20 mouse cellular contexts compared by ENCODE assay signal in the genomic region with DNA sequence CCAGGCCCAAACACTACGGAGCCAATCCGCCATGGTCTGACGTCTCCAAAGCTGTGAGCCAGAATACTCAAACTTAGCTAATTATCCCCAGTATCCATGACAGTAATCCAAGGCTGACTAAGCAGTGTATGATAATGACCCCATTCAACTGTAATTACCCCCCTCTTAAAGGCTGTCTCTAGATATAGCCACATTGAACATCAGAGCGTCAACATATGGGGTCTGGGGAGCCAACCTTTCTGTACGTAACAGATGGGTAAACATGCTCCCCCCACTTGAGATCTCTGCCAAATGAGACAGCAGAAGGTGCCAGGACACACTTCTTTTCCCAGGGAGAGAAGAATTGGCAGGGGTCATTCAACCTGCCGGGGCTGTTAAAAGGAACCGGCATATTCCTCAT.
DNase-seq lines count a peak whose midpoint lies in the region; ATAC-seq and TF ChIP-seq lines count a peak whose summit lies in the region.
"Had no signal": no experiment of that assay in that cellular context is flagged by ENCODE, and none has a peak within 500 bp of the region (broad histone marks: within the 10 kb centered on the region; RNA-seq: fewer than 3 reads in every experiment).

No protein-coding gene starts in this region.

- H3K4me3 ChIP-seq in forebrain, embryonic 12.5 days (replicated peaks) = no peak overlapping the region
- H3K4me3 ChIP-seq in forebrain, embryonic 11.5 days (ENCODE audit: low read depth, low read length) = no peak overlapping the region
- H3K4me3 ChIP-seq in forebrain, postnatal 0 days (ENCODE audit: low read depth, low read length) = no peak overlapping the region
- H3K4me3 ChIP-seq in heart, embryonic 12.5 days = no peak overlapping the region
- H3K4me3 ChIP-seq: gastrocnemius, adult 2 months; intestine, embryonic 15.5 days; liver, embryonic 13.5 days; stomach, embryonic 15.5 days had no signal

- H3K27me3 ChIP-seq in forebrain, embryonic 12.5 days = no peaks in the 10 kb centered on the region
- H3K27me3 ChIP-seq in forebrain, embryonic 11.5 days (ENCODE audit: control insufficient read depth, insufficient read depth, low read length) = no peaks in the 10 kb centered on the region
- no peaks in the 10 kb centered on the region for H3K27me3 ChIP-seq in forebrain, postnatal 0 days (ENCODE audit: insufficient read depth, low read length)
- no peaks in the 10 kb centered on the region for H3K27me3 ChIP-seq in heart, embryonic 12.5 days (replicated peaks)
- H3K27me3 ChIP-seq: intestine, embryonic 15.5 days; liver, embryonic 13.5 days; stomach, embryonic 15.5 days had no signal

- no peaks in the 10 kb centered on the region for H3K36me3 ChIP-seq in forebrain, embryonic 12.5 days (replicated peaks)
- no peaks in the 10 kb centered on the region for H3K36me3 ChIP-seq in forebrain, embryonic 11.5 days (ENCODE audit: control insufficient read depth, insufficient read depth, low read length)
- H3K36me3 ChIP-seq in forebrain, postnatal 0 days (ENCODE audit: insufficient read depth) = no peaks in the 10 kb centered on the region
- no peaks in the 10 kb centered on the region for H3K36me3 ChIP-seq in heart, embryonic 12.5 days
- H3K36me3 ChIP-seq: intestine, embryonic 15.5 days; liver, embryonic 13.5 days; stomach, embryonic 15.5 days had no signal

- no peak overlapping the region for H3K9ac ChIP-seq in forebrain, embryonic 12.5 days
- no peak overlapping the region for H3K9ac ChIP-seq in forebrain, embryonic 11.5 days (ENCODE audit: low read length)
- no peak overlapping the region for H3K9ac ChIP-seq in forebrain, postnatal 0 days
- no peak overlapping the region for H3K9ac ChIP-seq in heart, embryonic 12.5 days
- H3K9ac ChIP-seq: intestine, embryonic 15.5 days; liver, embryonic 13.5 days; stomach, embryonic 15.5 days had no signal

- intact Hi-C loops in left cerebral cortex, postnatal 4 days (cut with DNase I) = no loop called here

- no peak for TF ChIP-seq CTCF in forebrain, postnatal 0 days (IDR thresholded peaks at IDR 0.05; ENCODE audit: low read depth)

- ATAC-seq in forebrain, embryonic 12.5 days (ENCODE audit: low FRiP score) = peak; percentile 37; the same call in 1 of the 2 replicates
- no peak for ATAC-seq in forebrain, embryonic 11.5 days (replicated peaks; ENCODE audit: low FRiP score)
- peak; percentile 69; the same call in 1 of the 2 replicates for ATAC-seq in forebrain, postnatal 0 days
- ATAC-seq in heart, embryonic 12.5 days (ENCODE audit: insufficient number of reproducible peaks, low FRiP score) = no peak
- ATAC-seq: intestine, embryonic 15.5 days had no signal

- no peak for DNase-seq in forebrain, embryonic 11.5 days (ENCODE audit: low spot score)
- peak; percentile 70 for DNase-seq in left cerebral cortex, postnatal 4 days
- no peak for DNase-seq in left cerebral cortex, adult 11 months (ENCODE audit: low spot score)
- peak; percentile 78 to 85 for DNase-seq in cerebellum, postnatal 14 days
- DNase-seq in forebrain, postnatal 0 days = peak; percentile 47
- DNase-seq in urinary bladder, postnatal 36 days (ENCODE audit: low spot score in 2 of 2) = no peak
- DNase-seq: adrenal gland, postnatal 25 days; gastrocnemius, adult 2 months; heart, postnatal 4 days; kidney, adult 8-10 months; kidney, postnatal 25 days; liver, embryonic 13.5 days; lung, adult 2 months; lung, postnatal 14 days; thymus, postnatal 25 days had no signal

- 0 out of 2 replicates have a peak, but pooled peaks cover 9% of the 10 kb centered on the region for H3K9me3 ChIP-seq in forebrain, embryonic 12.5 days
- H3K9me3 ChIP-seq in forebrain, embryonic 11.5 days (ENCODE audit: control insufficient read depth, low read length) = no peaks in the 10 kb centered on the region
- no peaks in the 10 kb centered on the region for H3K9me3 ChIP-seq in forebrain, postnatal 0 days (ENCODE audit: low read length)
- H3K9me3 ChIP-seq in heart, embryonic 12.5 days (replicated peaks) = peaks cover 12% of the 10 kb centered on the region; the same call in 1 of the 2 replicates
- H3K9me3 ChIP-seq: intestine, embryonic 15.5 days; liver, embryonic 13.5 days; stomach, embryonic 15.5 days had no signal

- 74% methylated on average over 7 of the region's 7 CpGs for WGBS in forebrain, embryonic 12.5 days
- WGBS in forebrain, embryonic 11.5 days = 82% methylated on average over 7 of the region's 7 CpGs
- 33% methylated on average over 7 of the region's 7 CpGs for WGBS in forebrain, postnatal 0 days
- WGBS in heart, embryonic 12.5 days = 87% methylated on average over 7 of the region's 7 CpGs

- no peak overlapping the region for H3K4me2 ChIP-seq in forebrain, embryonic 12.5 days
- H3K4me2 ChIP-seq in forebrain, embryonic 11.5 days (ENCODE audit: low read depth, low read length, severe bottlenecking) = no peak overlapping the region
- H3K4me2 ChIP-seq in forebrain, postnatal 0 days (ENCODE audit: low read depth) = no peak overlapping the region
- no peak overlapping the region for H3K4me2 ChIP-seq in heart, embryonic 12.5 days
- H3K4me2 ChIP-seq: intestine, embryonic 15.5 days; liver, embryonic 13.5 days; midbrain, embryonic 11.5 days; stomach, embryonic 15.5 days had no signal

- H3K4me1 ChIP-seq in forebrain, embryonic 12.5 days = peaks cover 7% of the 10 kb centered on the region
- peaks cover 2% of the 10 kb centered on the region; the same call in 1 of the 2 replicates for H3K4me1 ChIP-seq in forebrain, embryonic 11.5 days (replicated peaks; ENCODE audit: control insufficient read depth, insufficient read depth, low read length)
- no peaks in the 10 kb centered on the region for H3K4me1 ChIP-seq in forebrain, postnatal 0 days (ENCODE audit: insufficient read depth)
- 0 out of 2 replicates have a peak, but pooled peaks cover 1% of the 10 kb centered on the region for H3K4me1 ChIP-seq in heart, embryonic 12.5 days (replicated peaks)
- H3K4me1 ChIP-seq: intestine, embryonic 15.5 days; liver, embryonic 13.5 days; stomach, embryonic 15.5 days had no signal

- H3K27ac ChIP-seq in forebrain, embryonic 12.5 days = no peak overlapping the region
- no peak overlapping the region for H3K27ac ChIP-seq in forebrain, embryonic 11.5 days (ENCODE audit: low read depth, low read length)
- H3K27ac ChIP-seq in forebrain, postnatal 0 days (ENCODE audit: low read depth, low read length) = no peak overlapping the region
- H3K27ac ChIP-seq in heart, embryonic 12.5 days (ENCODE audit: poor library complexity, severe bottlenecking) = no peak overlapping the region
- H3K27ac ChIP-seq: gastrocnemius, adult 2 months; intestine, embryonic 15.5 days; liver, embryonic 13.5 days; stomach, embryonic 15.5 days had no signal

Comparison
In these comparisons a context has a peak if more than half of its experiments do, and no peak if none do; other contexts are left out.
1. ATAC-seq: peak in forebrain, embryonic 12.5 days (single experiment) and forebrain, postnatal 0 days (single experiment); none in forebrain, embryonic 11.5 days (single experiment) and heart, embryonic 12.5 days (single experiment).
2. DNase-seq: peak in left cerebral cortex, postnatal 4 days (single experiment), cerebellum, postnatal 14 days (2 of 2) and forebrain, postnatal 0 days (single experiment); none in forebrain, embryonic 11.5 days (single experiment), left cerebral cortex, adult 11 months (single experiment) and urinary bladder, postnatal 36 days (0 of 2).